Mouse (Mus musculus): Measurements from ENCODE around the gene Il16. TPM values are rescaled to one million over a fixed set of nuclear protein-coding genes. Genes with fewer than 3 reads are reported as not detected.

Gene Il16
- polyA plus RNA-seq, 1 experiment = 7.9 TPM

DNA sequence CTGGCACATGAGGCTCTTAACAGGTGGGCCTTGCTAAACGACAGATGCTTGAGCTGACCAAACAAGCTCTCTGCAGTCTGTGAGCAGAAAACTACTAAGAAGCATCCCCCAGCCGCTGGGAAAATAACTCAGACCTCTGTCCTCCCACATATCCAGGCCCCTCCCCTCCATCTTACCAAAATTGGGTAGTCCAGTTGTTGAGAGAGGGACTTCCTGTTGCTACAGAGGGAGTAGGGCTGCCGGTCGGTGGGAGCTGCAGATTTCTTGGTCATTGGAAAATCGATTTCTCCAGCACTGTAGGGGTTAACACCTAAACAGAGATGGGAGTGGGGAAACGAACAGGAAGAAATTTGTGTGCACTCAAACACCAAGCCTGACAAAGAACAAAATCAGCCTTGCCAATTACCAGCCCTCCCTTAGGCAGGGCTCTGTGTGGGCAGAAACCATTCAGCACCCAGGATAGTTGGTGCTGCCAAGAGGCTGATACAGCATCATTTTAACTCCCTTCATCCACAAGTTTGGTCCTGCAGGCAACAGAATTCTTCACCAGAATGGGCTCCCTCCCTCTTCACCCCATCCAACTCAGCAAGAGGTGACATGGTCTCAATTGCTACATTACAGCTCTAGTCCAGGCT is 62.8 kb downstream of the Il16 start:
- no peak for DNase-seq (ENCODE audit: low spot score)

DNA sequence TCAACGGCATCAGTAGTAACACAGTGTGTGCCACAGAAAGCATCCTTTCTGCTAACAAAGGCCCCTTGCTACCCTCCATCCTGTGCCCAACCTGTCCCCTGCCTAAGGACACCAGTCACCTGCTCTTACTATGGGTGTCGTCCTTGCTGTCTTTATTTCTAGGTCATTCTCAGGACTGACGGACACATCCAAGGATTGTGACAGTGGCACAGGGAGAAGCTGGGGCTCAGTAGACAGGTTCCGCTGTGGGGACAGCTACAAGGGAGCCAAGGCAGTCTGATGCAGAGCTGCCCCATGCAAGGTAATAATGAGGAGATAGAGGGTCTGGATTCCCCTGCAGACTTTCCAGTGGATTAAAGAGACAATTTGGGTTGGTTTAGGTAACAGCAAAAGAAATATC is 67.0 kb downstream of the Il16 start:
- no peak for DNase-seq (ENCODE audit: low spot score)

DNA sequence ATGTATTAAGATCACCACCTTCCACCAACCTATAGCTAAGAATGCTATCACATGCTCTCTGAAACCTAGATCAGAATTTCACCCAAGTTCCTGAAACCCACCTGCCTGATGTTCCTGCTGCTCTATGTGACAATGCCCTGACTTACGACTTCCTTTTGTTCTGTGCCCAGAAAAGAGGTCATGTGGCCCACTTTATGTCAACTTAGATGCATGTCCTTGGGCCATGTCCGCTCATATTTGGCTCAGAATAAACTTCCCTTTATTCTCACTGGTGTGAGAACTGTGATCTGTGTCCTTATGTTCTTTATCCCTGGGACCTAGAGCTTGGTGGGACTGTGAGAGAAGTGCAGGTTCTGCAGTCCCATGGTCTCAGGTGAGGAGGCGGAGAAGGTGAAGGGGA is 68.2 kb downstream of the Il16 start:
- no peak for DNase-seq (ENCODE audit: low spot score)

DNA sequence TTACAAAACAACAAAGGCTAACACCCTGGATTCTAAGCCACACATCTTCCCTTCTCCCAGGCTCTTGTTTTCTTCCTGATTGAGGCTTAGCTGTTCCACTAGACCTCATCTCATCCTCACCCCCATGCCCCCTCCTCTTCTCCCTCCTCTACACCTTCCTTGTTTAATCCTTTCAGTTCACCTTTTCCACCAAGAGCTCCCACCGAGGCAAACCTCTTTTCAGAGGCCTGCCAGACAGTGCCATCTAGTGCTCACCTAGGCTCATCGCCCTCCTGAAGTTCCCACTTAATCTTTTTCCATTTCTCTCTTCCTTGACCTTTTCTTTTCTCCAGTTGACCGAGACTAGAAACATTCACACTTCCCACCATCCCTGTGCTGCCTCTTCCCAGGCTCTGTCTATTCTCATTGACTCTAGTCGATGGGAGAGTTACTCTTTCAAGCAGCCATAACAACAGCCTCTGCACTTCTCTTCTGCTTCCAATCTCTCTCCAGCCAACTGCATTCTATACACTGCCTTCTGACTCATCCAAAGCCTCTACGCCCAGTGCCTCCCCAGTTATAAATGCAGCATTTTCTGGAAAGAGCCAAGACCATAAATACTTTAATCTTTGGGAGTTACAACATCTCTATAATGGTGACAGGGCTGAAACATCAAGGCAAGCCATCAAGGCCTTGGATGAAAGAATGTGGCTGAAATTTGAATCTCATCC is 69.8 kb downstream of the Il16 start:
- no peak for DNase-seq (ENCODE audit: low spot score)

- no peak for DNase-seq (ENCODE audit: low spot score)
Observed at GRCm38 (mm10) chr7:83671573-83671972, 74.0 kb downstream of the Il16 start.

DNA sequence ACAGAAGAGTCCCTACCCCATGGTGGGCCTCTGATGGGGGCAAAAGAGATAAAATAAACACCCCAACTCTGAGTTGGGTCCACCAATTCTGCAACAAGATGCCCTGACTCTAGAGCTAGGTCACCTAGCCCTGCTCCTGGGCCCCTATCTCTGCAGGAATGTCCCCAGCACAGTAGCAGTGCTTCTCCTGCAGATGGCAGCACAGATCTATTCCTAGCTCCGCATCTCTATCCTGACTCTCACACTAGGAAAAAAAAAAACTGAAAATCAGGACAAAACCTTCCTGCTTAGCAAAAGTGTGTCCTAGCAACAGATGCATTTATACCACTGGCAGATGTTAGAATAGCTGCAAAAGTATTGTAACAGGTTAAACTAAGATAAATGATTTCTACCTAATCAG is 76.8 kb downstream of the Il16 start:
- no peak for DNase-seq (ENCODE audit: low spot score)

DNA sequence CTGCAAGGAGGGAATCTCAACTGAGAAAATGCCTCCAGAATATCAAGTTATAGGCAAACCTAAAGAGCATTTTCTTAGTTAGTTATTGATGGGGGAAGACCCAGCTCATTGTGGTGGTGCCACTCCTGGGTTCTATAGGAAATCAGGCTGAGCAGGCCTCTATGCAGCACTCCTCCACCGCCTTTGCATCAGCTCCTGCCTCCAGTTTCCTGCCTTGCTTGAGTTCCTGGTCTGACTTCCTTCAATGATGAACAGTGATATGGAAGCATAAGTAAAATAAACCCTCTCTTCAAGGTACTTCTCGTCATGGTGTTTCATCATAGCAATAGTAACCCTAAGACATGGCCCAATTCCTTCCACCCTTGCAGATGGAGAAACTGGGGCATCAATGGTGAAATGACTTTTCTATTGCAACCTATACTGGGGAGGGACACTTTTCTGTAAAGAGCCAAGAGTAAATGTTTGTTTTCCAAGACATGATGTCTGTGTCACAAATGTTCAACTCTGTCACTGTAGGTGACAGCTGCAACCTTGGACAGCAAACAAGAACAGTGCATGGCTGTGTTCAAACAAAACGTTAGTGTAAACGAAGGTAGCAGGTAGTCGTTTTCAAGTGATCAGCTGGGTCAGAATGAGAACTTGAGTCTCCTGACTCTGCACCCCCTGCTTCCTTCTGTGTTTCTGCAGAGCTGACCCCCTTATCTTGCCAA is 77.4 kb downstream of the Il16 start:
- no peak for DNase-seq (ENCODE audit: low spot score)

GRCm38 (mm10) chr7:83666087-83666595 is 79.4 kb downstream of the Il16 start:
- no peak for DNase-seq (ENCODE audit: low spot score)

DNA sequence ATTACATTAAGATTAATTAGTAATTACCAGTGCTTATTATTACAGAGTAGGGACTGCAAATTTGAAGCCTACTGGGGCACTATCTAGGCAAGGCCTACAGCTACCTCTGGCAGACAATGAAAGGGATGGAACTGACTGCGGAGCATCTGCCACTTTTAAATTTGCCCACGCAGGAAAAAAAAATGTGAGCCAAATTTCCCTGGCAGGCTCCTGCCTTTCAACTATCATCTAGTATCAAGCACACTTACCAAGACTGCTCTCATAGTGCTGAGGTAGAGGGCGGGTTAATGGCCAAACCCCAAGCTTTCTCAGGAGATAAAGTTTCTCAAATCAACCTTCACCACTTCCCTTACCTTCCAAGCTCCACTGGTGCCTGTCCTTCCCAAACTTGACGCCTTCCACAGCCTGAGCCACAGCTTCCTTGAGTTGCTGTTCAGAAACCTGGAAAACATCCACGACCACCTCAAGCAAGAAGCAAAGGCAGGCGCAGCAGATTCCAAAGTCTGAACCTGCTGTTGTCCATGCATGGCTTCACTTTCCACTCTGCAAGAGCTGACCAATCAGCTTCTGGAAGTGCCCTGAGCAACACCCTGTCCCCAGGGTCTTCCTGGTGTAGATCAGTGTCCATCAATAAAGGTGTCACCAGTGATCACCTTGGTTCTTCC is 82.7 kb downstream of the Il16 start:
- DNase-seq (ENCODE audit: low spot score) = no peak

GRCm38 (mm10) chr7:83661763-83662162 is 83.8 kb downstream of the Il16 start:
- DNase-seq (ENCODE audit: low spot score) = no peak

- no peak for DNase-seq (ENCODE audit: low spot score)
Observed at GRCm38 (mm10) chr7:83661031-83661430, 84.5 kb downstream of the Il16 start.

GRCm38 (mm10) chr7:83660273-83660691 is 85.2 kb downstream of the Il16 start:
- no peak for DNase-seq (ENCODE audit: low spot score)

DNA sequence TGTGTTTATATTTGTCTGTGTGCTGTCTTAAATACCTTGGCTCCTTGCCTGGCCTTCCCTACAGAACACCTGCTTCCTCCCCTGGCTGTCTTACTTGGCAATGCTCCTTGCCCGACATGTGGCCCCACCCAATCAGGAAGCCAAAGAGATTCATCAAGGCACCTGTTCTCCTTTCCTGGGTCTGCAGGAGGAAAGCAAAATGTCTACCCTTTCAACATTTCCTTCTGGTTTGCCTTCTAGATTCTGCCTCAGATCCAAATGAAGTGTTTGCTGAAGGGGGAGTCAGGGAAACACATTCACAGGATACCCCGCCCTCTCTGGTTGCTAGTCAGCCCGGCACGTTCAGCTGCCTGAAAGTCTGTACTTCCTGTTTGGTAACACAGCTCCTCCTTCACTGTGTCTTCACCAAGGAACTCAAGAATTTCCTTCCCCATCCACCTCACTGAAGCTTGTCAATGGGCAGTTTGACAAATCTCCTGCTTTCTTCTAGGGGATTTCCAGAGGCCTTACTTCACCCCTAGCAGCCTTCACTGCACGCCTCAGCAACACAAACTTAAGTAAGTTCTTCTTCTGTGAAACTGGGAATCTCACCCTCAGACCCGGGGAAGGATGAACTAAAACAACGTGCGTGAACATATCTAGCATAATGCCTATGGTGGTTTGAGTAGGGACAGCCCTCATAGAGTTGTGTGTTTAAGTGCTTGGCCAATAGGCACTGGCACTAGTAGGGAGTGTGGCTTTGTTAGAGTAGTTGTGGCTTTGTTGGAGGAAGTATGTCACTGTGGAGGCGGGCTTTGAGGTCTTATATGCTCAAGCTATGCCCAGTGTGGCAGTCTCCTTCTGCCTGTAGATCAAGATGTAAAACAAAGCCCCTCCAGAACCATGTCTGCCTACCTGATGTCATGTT is 86.1 kb downstream of the Il16 start:
- no peak for DNase-seq (ENCODE audit: low spot score)

DNA sequence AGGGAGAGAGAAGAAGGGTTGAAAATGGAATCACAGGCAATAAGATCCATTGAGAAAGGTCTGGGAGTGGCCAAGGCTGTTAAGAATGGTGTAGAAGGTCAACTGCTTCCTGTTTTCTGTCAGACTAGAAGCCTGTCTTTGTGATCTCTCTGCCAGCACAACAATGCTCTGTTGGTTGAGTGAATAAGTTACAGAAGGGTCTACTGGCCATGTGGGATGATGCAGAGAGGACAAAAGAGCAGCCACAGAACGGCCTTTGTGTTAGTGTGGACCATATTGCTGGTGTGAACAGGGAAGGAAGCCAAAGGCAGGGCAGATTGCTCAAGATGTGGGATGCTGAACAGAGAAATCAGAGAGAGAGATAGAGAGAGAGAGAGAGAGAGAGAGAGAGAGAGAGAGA is 86.8 kb downstream of the Il16 start:
- DNase-seq (ENCODE audit: low spot score) = no peak

GRCm38 (mm10) chr7:83654938-83655630 is 90.4 kb downstream of the Il16 start:
- DNase-seq (ENCODE audit: low spot score) = no peak

DNA sequence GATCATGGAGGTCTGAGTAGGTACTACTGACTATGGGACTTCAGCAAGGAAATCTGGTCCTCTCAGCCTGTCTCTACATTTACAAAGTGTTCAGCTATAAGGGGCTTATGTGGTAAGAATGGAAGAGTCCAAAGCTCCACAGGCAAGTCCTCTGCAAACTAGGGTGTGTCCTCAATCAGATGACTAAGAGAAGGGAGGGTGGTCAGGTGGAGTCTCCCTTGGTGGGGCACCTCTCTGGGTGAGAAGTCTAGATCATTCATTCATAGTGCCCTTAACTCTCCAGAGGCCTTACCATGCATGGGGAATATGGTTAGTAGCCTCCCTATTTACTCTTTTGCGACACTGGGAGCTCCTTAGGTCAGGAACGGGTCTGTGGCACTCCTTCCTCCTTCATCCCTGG is 91.3 kb downstream of the Il16 start:
- no peak for DNase-seq (ENCODE audit: low spot score)

- no peak for DNase-seq (ENCODE audit: low spot score)
Observed at GRCm38 (mm10) chr7:83653605-83654051, 91.9 kb downstream of the Il16 start.

- DNase-seq (ENCODE audit: low spot score) = no peak
Observed at GRCm38 (mm10) chr7:83652498-83652897, 93.0 kb downstream of the Il16 start.

GRCm38 (mm10) chr7:83650638-83651037 is 94.9 kb downstream of the Il16 start:
- DNase-seq (ENCODE audit: low spot score) = no peak

DNA sequence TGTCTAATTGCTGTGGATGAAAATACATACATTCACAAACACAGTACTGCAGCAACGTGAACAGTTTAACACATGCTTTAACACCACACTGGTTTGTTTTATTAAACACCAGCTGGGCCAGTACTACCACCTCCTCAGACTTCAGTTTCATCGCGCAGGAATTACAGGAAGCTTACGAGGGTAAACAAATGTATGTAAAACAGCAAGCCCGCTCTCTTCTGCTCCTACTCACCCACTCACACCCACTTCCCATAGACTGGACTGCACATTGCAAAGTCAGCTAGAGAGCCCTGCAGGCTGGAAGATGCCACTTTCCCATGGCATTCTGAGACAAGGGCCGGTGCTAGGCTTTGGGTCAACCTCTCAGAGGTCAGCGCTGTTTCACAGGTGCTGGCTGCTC is 96.7 kb downstream of the Il16 start:
- DNase-seq (ENCODE audit: low spot score) = no peak

DNA sequence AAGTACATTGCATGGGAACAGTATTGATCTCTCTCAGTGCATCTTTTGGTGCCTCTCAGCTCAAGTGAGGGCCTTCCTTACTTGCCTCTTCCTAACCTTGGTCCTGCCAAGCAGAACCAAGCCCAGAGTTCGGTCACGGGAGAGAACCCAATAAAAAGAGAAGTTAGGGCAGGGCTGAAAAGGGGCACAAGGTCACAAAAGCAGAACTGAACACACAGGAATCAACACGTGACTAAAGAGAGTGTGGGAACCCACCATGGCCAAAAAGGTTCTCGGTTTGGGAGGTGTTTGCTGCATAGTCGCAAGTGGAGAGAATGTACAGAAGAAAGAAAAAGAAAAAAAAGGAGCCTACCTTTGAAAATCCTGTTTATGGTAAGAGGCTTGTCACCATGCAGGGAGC is 100.0 kb downstream of the Il16 start:
- DNase-seq (ENCODE audit: low spot score) = no peak

All from urinary bladder, adult 2 months (tissue).